In the genomic region with DNA sequence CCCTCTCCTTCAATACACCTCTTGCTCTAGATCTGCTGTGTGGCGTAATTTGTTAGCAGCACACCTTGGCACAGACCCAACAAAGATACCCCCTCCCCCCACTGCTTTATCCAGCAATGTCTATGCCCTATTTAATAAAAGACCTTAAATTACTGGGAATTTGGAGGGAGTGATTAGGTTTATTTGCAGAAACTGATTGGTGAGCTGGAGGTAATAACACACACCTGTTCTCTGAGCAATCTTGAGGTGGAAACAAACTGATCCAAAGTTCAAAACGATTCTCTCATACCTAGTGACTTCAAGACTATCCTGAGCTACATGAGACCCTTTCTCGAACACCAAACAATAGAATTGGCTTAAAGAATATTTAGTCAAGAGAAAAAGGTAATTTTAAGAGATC, we compare ENCODE assay signal across 25 mouse cellular contexts.
"Had no signal": no experiment of that assay in that cellular context is flagged by ENCODE, and none has a peak within 500 bp of the region (broad histone marks: within the 10 kb centered on the region; RNA-seq: fewer than 3 reads in every experiment).

No protein-coding gene starts in this region.

- DNase-seq: gastrocnemius, postnatal 14 days; gastrocnemius, postnatal 36 days; heart, adult 18-20 months; heart, postnatal 14 days; heart, postnatal 36 days; kidney, adult 11 months; kidney, adult 2 months; kidney, adult 9 months; kidney, postnatal 14 days; kidney, postnatal 36 days; layer of hippocampus, adult 9-11 months; layer of hippocampus, postnatal 36 days; liver; liver, embryonic 13.5 days had no signal

- H3K27ac ChIP-seq: heart, embryonic 13.5 days; heart, embryonic 15.5 days; hindbrain, embryonic 13.5 days; hindbrain, embryonic 15.5 days; hindbrain, postnatal 0 days; kidney, embryonic 15.5 days; kidney, postnatal 0 days; limb, embryonic 10.5 days; limb, embryonic 12.5 days; liver, embryonic 13.5 days had no signal

- H3K36me3 ChIP-seq: heart, embryonic 13.5 days; heart, embryonic 15.5 days; hindbrain, embryonic 13.5 days; hindbrain, embryonic 15.5 days; kidney, embryonic 15.5 days; limb, embryonic 10.5 days; limb, embryonic 12.5 days; liver, embryonic 13.5 days had no signal

- ATAC-seq: hindbrain, postnatal 0 days had no signal

- H3K27me3 ChIP-seq: heart, embryonic 13.5 days; heart, embryonic 15.5 days; hindbrain, embryonic 13.5 days; hindbrain, embryonic 15.5 days; kidney, embryonic 15.5 days; limb, embryonic 12.5 days; liver, embryonic 13.5 days had no signal

- H3K4me1 ChIP-seq: heart, embryonic 13.5 days; heart, embryonic 15.5 days; kidney, embryonic 15.5 days; limb, embryonic 10.5 days; liver, embryonic 13.5 days had no signal

- H3K9me3 ChIP-seq: heart, embryonic 13.5 days; heart, embryonic 15.5 days; hindbrain, embryonic 13.5 days; hindbrain, embryonic 15.5 days; kidney, embryonic 15.5 days; limb, embryonic 10.5 days; limb, embryonic 12.5 days; liver, embryonic 13.5 days had no signal

- H3K4me2 ChIP-seq: heart, embryonic 11.5 days; heart, embryonic 13.5 days; heart, embryonic 15.5 days; hindbrain, embryonic 13.5 days; hindbrain, embryonic 15.5 days; kidney, embryonic 15.5 days; limb, embryonic 12.5 days; liver, embryonic 11.5 days; liver, embryonic 13.5 days had no signal

- H3K9ac ChIP-seq: heart, embryonic 13.5 days; heart, embryonic 15.5 days; hindbrain, embryonic 13.5 days; hindbrain, embryonic 15.5 days; kidney, embryonic 15.5 days; limb, embryonic 12.5 days; liver, embryonic 13.5 days had no signal

- H3K4me3 ChIP-seq: heart, embryonic 13.5 days; heart, embryonic 15.5 days; hindbrain, embryonic 13.5 days; hindbrain, embryonic 15.5 days; kidney, embryonic 15.5 days; limb, embryonic 10.5 days; limb, embryonic 12.5 days; liver, embryonic 13.5 days had no signal
